Mouse (Mus musculus) left cerebral cortex, postnatal 4 days (tissue): Measurements from ENCODE around the gene Srgap3. TPM values are rescaled to one million over a fixed set of nuclear protein-coding genes. Genes with fewer than 3 reads are reported as not detected.
A peak's percentile ranks its signal among the peaks of the same experiment; 100 is the strongest.

Experiments used
- DNase-seq: peaks from one replicate; pipeline ENCODE4 v3.0.0-alpha.2; 2022
- intact Hi-C: fragments of 180-260 bp; cut with DNase I; formaldehyde crosslinking; loops from one replicate; pipeline ENCODE4 v1.15.1; 2025
- total RNA-seq, 2 experiments: library from RNA; stranded (reverse); gene quantifications; 2 replicates each; pipeline ENCODE4 v1.2.3; 2021

Srgap3 gene
- total RNA-seq, 2 experiments from 2014 or later = 276 to 282 TPM

GRCm38 (mm10) chr6:112820298-112820992, 126.6 kb downstream of the Srgap3 start:
- intact Hi-C loops = no loop called here
- DNase-seq = no peak

GRCm38 (mm10) chr6:112818403-112818901, 128.6 kb downstream of the Srgap3 start:
- intact Hi-C loops = no loop called here
- DNase-seq = no peak

DNA sequence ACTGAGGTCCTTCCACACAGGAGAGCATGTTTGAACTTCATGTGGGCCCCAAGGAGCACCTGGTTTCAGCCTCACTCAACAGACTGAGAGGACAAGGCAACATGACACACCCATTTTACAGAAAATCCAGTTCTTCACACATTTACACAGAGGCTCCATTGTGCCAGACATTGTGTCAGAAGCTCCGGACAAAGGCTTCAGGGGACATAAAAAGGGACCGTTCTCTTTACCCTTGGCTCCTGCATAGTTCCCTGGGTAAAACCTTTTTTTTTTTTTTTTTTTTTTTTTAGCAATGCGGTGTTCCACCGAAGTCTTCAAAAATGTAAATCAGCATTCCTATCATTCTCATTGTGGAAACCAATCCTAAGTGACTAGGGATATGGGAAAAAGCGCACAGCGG, 131.5 kb downstream of the Srgap3 start:
- intact Hi-C loops = no loop called here
- DNase-seq = no peak

DNA sequence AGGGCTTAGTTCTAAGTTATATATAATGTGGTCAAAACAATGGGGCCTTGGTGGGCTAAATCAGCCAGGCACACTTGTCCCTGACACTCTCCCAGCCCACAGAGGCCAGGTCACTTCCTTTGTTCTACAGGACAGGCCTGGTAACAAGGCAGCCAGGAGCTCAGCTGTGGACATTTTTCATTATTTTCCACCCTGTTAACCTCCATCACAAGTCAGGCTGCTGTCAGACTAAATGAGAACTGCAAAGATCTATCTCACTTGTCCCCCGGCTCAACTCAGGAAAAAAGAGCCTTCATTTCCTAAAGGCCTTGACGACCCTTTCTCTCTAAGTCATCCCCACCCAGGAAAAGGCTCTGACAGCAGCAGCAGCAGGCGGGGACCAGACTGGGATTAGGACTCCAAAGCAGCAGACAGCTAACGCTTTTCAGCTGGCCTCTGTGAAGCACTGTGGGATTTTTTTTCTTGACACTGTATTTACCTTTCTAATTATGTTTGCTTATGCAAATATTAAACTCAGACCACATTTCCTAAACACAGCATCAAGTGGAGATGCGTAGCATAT, 132.5 kb downstream of the Srgap3 start:
- DNase-seq = no peak

GRCm38 (mm10) chr6:112812884-112813283, 134.2 kb downstream of the Srgap3 start:
- intact Hi-C loops = no loop called here
- no peak for DNase-seq

More for the DNA sequence above, 132.5 kb downstream of the Srgap3 start:
- intact Hi-C loops = no loop called here

- DNase-seq = no peak
- intact Hi-C loops = no loop called here
Observed at GRCm38 (mm10) chr6:112810521-112810830, 136.6 kb downstream of the Srgap3 start.

DNA sequence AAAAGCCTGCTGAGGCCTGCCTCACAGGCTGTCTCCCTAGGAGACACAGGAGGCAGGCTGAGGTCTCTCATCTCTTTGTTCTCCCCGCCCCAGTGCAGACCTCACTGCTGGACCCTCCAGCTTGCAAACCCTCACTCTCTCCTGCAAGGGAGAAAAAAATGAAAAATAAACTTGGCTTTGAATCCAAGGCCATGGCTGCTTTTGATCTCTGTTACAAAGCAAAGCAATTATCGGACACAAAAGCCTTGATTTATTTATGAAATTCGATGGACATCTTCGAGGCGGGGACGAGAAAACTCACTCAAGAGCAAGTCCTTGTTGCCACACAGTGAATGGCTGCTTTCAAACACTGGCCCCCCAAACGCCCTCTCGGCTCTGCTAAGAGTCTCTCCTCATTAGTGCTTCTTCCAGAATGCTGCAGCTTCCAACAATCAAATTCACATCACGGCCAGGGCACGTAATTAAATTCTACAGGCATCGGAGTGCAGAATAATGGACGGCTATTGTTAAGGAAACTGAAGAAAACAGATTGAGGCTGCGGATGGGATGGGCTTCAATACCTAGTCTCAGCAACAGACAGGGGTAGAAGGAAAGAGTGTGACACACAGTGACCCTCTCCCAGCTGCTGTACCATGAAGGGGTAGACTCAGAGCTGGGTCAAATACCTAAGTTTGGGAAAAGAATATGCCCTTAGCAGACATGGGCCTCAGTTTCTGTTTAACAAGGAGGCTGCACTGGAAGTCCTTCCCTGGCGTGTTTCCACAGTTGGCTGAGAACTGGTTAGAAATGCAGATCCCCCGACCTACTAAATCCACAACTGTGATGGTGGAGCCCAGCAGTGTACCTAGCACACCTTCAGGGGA, 137.2 kb downstream of the Srgap3 start:
- intact Hi-C loops = no loop called here
- DNase-seq = peak; percentile 40

DNA sequence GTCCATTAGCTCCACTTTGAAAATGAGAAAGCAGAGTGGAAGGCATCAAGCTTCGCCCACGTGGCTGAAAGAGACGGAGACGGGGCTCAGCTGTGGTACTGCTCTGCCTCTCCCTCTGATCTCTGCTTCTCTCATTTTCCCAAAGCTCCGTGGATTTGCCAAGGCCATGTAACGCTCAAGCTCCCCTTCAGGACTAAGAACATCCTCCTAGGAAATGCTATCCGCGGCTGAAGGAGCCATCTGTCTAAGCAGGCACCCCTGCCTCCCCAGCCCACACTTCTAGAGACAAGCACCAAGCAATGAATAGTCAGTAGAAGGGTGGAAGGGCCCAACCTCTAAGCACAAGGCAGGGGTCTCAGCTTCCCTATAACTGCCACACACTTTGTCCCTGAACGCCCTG, 138.3 kb downstream of the Srgap3 start:
- no peak for DNase-seq
- intact Hi-C loops = no loop called here

- DNase-seq = no peak
- intact Hi-C loops = no loop called here
Observed at GRCm38 (mm10) chr6:112801917-112802316, 145.1 kb downstream of the Srgap3 start.

DNA sequence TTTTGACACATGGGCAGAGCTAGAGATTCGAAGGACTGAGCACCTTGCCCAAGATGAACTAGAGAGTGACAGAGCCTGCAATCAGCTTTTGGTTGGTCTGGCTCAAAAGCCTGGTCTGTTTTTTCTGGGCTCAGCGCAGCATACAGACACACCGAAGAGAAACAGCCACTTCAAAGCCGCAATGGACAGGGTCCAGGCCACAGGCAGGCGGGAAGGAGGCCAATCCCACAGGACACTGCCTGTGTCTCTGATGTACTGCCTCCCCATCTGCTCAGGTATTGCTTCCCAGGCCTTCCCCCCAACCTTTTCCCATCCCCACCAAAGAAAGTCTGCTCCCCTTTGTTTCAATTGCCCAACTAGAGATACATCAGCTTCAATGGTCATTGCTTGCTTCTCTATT, 148.7 kb downstream of the Srgap3 start:
- DNase-seq = peak; percentile 60

GRCm38 (mm10) chr6:112796607-112797006, 150.5 kb downstream of the Srgap3 start:
- intact Hi-C loops = no loop called here
- DNase-seq = no peak

More for the DNA sequence above, 148.7 kb downstream of the Srgap3 start:
- intact Hi-C loops = no loop called here

DNA sequence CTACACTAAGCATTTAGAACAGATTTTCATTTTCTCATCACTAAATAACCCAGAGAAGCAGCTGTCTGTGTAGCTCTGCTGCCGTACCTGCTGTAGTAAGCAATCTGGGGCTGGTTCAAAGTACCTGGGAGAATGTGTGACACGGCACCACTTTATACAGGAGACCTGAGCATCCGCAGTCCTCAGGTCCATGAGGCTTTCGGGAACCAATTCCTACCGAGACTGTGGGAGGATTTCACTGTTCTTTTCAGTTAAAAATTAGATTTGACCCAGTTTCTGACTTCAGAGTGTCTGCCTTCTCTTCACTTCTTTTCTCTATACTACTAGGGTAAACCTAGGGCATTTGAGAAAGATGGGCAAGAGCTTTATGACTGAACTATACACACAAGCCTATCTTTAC, 153.2 kb downstream of the Srgap3 start:
- intact Hi-C loops = no loop called here
- DNase-seq = no peak

- no peak for DNase-seq
- intact Hi-C loops = no loop called here
Observed at GRCm38 (mm10) chr6:112789901-112790300, 157.2 kb downstream of the Srgap3 start.

GRCm38 (mm10) chr6:112788617-112789016, 158.4 kb downstream of the Srgap3 start:
- intact Hi-C loops = no loop called here
- no peak for DNase-seq

DNA sequence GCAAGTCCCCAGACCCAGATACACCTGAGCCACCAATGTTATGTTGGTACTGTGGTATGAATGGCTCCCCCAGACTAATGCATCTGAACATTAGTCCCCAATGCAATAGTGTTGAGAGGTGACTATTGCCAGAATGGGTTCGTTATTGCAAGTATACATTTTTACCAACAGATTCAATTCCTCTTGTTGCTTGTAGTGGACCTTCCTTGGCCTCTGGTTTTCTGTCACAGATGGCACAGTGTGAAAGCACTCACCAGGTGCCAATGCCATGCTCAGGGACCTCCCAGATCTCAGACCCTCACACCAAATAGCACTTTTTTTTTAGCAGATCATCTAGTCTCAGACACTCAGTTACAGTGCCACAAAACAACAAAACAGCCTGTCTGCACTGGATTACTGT, 158.9 kb downstream of the Srgap3 start:
- intact Hi-C loops = no loop called here
- no peak for DNase-seq

GRCm38 (mm10) chr6:112781409-112782093, 165.5 kb downstream of the Srgap3 start:
- no peak for DNase-seq
- intact Hi-C loops = no loop called here

- intact Hi-C loops = no loop called here
- no peak for DNase-seq
Observed at GRCm38 (mm10) chr6:112778211-112778610, 168.9 kb downstream of the Srgap3 start.

- intact Hi-C loops = no loop called here
- DNase-seq = no peak
Observed at GRCm38 (mm10) chr6:112776718-112777117, 170.3 kb downstream of the Srgap3 start.

GRCm38 (mm10) chr6:112773754-112774153, 173.3 kb downstream of the Srgap3 start:
- intact Hi-C loops = no loop called here
- no peak for DNase-seq

- DNase-seq = no peak
Observed at GRCm38 (mm10) chr6:112770996-112771395, 176.1 kb downstream of the Srgap3 start.

DNA sequence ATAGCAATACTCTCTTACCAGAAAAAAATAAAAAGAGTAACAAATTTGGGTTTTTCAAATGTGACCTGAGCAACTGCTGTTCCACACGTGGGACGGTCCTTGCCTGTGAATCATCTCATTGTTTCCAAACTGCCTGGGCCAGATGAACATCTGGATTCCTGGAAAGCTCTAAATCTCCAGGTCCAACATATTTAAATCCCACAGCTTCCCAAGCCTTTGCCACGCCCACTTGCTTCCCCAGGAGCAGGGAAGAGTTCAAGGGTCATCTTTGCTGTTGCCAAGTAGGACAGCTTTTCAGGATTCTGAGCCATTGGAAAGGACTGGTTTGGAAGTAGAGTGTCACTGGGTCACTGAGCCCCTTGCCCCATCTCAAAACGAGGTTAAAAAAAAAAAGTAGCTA, 188.5 kb downstream of the Srgap3 start:
- intact Hi-C loops = loop anchor here (10.0 kb wide), 1 partner anchor 186 kb away; the partner anchor contains the start of gene Srgap3
- no peak for DNase-seq

More at GRCm38 (mm10) chr6:112770996-112771395, 176.1 kb downstream of the Srgap3 start:
- intact Hi-C loops = no loop called here
